Mouse (Mus musculus): ENCODE data around the gene Gm47841. TPM values are rescaled to one million over a fixed set of nuclear protein-coding genes. Genes with fewer than 3 reads are reported as not detected.

Gene Gm47841
- 0.29 TPM in 1 of 2 replicates, not detected in the other for polyA plus RNA-seq (2015; fragmentation: Nextera tagmentation; extraction: Ambion mirVana)

GRCm38 (mm10) chr15:101047194-101047555 is at the start of gene Gm47841:
Gene Gm47841, minus strand, starts transcription at chr15:101047397.

GRCm38 (mm10) chr15:101077813-101078730 is 30.9 kb upstream of the Gm47841 start, which contains the start of gene Fignl2:
Gene Fignl2, minus strand, starts transcription at chr15:101078567.

Other genes starting within 250 kb of the Gm47841 start
- 0.78 and 1.1 TPM in 2 replicates for gene Scn8a, start 177.5 kb downstream of the Gm47841 start, polyA plus RNA-seq (2015; fragmentation: Nextera tagmentation; extraction: Ambion mirVana)
- gene Fignl2, start 31.2 kb upstream of the Gm47841 start, polyA plus RNA-seq (2015; fragmentation: Nextera tagmentation; extraction: Ambion mirVana) = 0.11 and 0.17 TPM in 2 replicates
- not detected in 2 replicates for gene Ankrd33, start 68.4 kb upstream of the Gm47841 start, polyA plus RNA-seq (2015; fragmentation: Nextera tagmentation; extraction: Ambion mirVana)
- gene Acvrl1, start 81.1 kb upstream of the Gm47841 start, polyA plus RNA-seq (2015; fragmentation: Nextera tagmentation; extraction: Ambion mirVana) = 13.5 and 15.6 TPM in 2 replicates
- 2.9 and 3.0 TPM in 2 replicates for gene Acvr1b, start 126.7 kb upstream of the Gm47841 start, polyA plus RNA-seq (2015; fragmentation: Nextera tagmentation; extraction: Ambion mirVana)
- 4.2 and 4.8 TPM in 2 replicates for gene Grasp, start 176.8 kb upstream of the Gm47841 start, polyA plus RNA-seq (2015; fragmentation: Nextera tagmentation; extraction: Ambion mirVana)
- 23.0 and 31.2 TPM in 2 replicates for gene Nr4a1, start 206.9 kb upstream of the Gm47841 start, polyA plus RNA-seq (2015; fragmentation: Nextera tagmentation; extraction: Ambion mirVana)
- 47.9 and 48.0 TPM in 2 replicates for gene Atg101, start 236.9 kb upstream of the Gm47841 start, polyA plus RNA-seq (2015; fragmentation: Nextera tagmentation; extraction: Ambion mirVana)
- 0.65 and 0.87 TPM in 2 replicates for gene 6030408B16Rik, start 245.8 kb upstream of the Gm47841 start, polyA plus RNA-seq (2015; fragmentation: Nextera tagmentation; extraction: Ambion mirVana)

Measured in skeletal muscle tissue, postnatal 0 days (tissue).